Mouse (Mus musculus): ENCODE data around the gene Aacs.
"Not testable (repeated sequence)": the region's sequence is repeated elsewhere in the genome, so short reads cannot be mapped to it uniquely, and the experiment has no call there.

Gene Aacs
- long read RNA-seq, experiment 1, transcript Aacs-201 (18 exons, 3,239 nt): major isoform, 9 of 14 reads
- long read RNA-seq, experiment 1, partial matches to known transcripts: 2 of 14 reads
- long read RNA-seq, experiment 1, other reads (novel, unspliced or antisense): 3 of 14 reads
- long read RNA-seq, experiment 2, transcript Aacs-201 (18 exons, 3,239 nt): major isoform, 5 of 10 reads
- long read RNA-seq, experiment 2, partial matches to known transcripts: 1 of 10 reads
- long read RNA-seq, experiment 2, other reads (novel, unspliced or antisense): 4 of 10 reads

DNA sequence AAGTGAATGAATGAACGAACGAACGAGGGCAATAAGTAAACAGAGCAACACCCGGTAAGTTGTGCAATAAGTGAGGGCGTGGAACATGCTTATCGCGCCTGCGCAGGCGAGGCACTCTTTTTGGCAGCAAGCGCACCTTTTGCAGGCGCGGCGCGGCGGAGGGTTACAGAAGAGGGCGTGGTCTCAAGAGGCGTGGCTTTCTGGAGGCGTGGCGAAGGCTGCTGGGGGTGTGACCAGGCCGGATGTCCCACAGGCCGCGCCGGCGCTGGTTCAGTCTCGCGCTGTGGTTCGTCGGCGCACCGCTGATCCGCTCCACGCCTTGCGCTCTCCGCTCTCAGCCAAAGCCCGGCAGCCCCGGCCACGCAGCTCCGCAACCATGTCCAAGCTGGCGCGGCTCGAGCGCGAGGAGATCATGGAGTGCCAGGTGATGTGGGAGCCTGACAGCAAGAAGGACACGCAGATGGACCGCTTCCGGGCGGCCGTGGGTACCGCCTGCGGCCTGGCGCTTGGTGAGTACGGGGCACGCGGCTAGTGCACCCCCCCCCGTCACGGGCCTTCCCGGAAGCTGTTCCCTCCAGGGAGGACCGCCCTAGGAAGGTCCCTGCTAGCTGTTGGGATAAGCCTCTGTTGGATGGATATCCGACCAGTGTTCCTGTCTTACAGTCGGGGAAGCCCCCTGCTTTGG is at the start of gene Aacs:
Gene Aacs, plus strand, starts transcription at position 214 of the 685 bp plus-strand sequence.
- intact Hi-C loops (cut with DNase I): no loop called here

- intact Hi-C loops (cut with DNase I): no loop called here
These were observed 49.3 kb upstream of the Aacs start for GRCm38 (mm10) chr5:125426343-125426742.

GRCm38 (mm10) chr5:125432324-125432723 is 43.3 kb upstream of the Aacs start:
- intact Hi-C loops (cut with DNase I): not testable (repeated sequence)

DNA sequence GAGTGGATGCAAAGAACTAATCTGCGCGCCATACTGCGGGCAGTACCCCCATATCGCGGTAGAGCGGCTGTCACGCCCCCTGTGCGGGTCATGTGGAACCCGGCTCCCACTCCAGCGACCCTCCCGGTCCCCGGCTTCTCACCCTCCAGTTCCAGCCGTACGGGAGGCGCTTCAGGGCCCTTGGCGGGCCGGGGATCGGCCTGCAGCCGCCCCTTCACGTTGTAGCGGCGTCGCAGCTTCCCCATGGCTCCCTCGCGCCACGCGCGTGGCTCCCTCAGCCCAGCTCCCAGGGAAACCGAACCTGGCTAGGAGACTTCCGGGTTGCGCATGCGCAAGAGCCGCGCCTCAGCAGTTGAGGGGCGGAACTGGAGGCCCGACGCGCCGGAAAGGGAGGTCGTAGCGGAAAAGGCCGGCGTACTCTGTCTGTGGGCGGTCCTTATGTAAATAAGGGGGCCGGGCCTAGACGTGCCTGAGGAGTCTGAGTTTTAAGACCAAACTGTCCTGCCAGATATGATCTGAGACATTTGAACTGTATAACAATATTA is 41.7 kb upstream of the Aacs start, which contains the start of gene Dhx37:
Gene Dhx37, minus strand, starts transcription at position 329 of the 545 bp plus-strand sequence.
- intact Hi-C loops (cut with DNase I): no loop called here

- intact Hi-C loops (cut with DNase I): not testable (repeated sequence)
These were observed 41.3 kb upstream of the Aacs start for GRCm38 (mm10) chr5:125434347-125434746.

- intact Hi-C loops (cut with DNase I): no loop called here
These were observed 34.9 kb upstream of the Aacs start for GRCm38 (mm10) chr5:125440583-125441233.

DNA sequence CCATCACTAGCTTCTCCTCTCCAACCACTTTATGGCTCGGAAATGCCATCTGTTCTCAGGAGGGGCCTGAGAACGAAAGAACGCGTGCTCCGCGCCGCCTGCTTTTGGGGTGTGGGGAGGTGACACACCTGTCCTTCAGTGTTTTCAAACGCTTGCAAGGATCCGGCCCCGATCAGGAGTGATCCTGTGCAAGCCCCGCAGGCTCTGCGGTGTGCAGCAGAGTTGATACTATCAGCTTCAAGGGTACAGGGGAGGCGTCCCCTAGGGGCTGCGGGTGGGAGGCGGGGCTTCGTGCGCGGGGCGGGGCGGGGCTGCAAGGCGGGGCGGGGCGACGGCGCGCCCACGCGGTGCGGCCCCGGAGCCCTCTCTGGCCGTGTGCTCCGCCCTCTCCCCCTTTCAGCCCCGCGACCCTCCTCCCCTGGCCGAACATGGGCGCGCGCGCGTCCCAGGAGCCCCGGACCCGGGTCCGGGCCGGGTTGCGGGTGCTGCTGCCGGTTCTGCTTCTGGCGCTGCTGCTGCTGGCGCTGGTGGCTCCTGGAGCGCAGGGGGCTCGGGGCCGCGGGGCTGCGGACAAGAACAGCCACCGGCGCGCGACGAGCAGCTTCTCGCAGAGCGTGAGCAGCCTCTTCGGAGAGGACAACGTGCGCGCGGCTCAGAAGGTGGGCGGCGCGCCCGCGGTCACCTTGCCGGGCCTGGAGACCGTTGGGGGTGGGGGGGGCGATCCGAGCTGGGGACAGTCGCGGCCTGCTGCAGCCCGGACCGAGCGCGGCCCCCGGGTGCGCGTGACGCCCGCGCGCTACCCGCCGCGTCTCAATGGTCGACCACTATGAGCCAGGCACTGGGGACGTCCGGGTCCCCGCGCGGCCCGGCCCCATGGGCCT is 34.1 kb upstream of the Aacs start, which contains the start of gene Bri3bp:
Gene Bri3bp, plus strand, starts transcription at position 335 of the 881 bp plus-strand sequence.
- intact Hi-C loops (cut with DNase I): no loop called here

DNA sequence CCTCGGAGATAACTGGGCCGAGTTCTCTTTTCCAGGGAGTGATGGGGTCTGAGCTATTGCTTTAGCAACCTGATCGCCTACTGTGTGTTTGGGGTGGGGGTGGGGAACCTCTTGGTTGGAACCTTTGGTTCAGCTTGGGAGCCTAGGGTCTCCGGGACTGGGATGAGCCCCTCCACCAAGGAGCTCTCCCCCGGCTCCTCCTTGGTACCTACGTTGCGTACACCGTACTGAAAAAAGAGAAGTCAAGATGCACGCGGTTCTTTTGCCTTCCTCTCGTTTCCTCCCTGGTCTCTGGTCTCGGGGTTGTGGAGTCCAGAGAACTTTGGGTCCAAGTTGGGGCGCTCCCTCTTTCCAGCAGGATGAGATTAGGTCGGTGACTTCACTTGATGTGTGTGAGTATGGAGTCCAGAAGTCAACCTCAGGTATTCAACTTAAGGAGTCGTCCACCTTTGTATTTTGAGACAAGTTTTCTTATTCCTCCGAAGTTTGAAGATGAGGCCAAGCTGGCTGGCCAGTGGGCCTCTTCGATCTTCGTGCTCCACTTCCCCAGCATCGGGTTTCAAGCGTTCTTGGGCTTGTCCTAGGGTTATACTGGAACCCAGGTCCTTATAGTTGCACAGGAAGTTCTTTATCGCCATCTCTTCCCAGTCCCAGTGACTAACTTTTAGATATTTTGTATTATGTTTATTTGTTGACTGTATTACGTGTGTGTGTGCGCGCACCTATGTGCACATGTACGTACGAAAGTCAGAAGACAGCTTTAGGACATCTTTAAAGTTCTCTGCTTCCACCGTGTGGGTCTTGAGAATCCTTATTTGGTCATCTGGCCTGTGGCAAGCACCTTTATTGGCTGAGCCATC is 33.2 kb upstream of the Aacs start:
- intact Hi-C loops (cut with DNase I): no loop called here

- intact Hi-C loops (cut with DNase I): no loop called here
These were observed 32.3 kb upstream of the Aacs start for GRCm38 (mm10) chr5:125443335-125443734.

DNA sequence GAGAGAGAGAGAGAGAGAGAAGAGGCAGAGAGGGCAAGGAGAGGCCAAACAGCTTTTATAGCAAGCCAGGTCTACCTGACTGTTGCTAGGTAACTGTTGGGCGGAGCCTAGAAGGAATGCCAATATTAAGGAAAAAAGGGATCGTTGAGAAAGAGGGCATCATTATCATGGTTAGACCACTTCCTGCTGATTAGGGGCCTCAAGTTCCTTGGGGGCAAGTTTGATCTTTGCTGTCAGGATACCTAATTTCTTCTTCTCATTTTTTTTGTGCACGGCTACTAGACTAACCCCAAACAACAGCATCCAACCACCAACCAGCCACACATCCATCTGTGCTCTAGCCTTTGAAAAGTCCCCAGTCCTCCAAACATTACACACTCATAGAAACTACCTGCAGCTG is 31.7 kb upstream of the Aacs start:
- intact Hi-C loops (cut with DNase I): no loop called here

DNA sequence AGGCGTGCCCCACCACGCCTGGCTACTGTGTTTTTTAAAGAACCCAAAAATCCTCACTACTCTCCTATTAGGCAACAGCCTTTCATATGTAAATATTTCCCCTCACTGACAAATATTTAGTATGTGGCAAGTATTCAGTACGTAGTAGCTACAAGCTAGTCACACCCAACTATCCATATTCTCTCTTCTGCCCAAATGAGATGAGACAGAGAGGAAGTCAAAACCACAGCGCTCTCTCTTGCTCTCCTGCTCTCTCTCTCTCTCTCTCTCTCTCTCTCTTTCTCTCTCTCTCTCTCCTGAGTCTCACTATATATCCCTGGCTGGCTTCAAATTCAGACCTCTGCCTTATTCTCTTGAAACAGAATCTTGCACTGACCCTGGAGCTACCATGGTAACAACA is 31.1 kb upstream of the Aacs start:
- intact Hi-C loops (cut with DNase I): no loop called here

DNA sequence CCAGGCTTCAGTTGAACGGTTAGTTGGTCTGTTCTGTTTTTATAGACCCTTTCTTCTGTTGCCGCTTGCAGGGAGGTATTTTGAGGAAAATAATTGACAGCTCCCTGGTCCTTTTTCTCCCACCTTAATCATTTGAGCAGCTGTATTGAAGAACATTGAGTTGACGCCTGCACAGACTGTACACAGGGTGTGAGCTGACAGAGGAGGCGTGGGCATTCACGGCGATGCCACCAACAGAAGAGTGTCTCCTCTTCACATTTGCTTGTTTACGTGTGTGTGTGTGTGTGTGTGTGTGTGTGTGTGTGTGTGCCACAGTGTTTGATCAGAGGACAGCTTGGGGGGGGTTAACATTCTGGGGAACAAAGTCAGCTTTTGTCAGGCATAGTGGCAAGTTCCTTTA is 29.3 kb upstream of the Aacs start:
- intact Hi-C loops (cut with DNase I): no loop called here

- intact Hi-C loops (cut with DNase I): no loop called here
These were observed 27.6 kb upstream of the Aacs start for GRCm38 (mm10) chr5:125448026-125448425.

DNA sequence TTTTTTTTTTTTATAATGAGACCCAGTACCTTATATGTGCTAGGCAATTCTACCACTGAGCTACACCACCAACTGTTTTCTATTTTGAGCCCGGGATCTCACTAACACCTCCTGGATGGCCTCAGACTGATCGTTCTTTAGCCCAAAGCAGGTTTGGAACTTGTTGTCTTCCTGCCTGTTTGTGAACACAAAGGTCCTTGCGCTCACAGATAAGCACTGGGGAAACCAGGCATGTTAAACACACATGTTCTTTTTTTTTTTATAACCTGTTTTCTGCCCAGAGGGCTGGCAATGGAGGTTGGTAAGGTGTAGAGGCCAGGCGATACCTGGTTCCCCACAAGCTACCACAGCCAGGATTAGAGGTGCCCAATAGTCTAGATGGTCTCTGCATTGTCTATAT is 27.0 kb upstream of the Aacs start:
- intact Hi-C loops (cut with DNase I): no loop called here

- intact Hi-C loops (cut with DNase I): no loop called here
These were observed 26.3 kb upstream of the Aacs start for GRCm38 (mm10) chr5:125449306-125449705.

GRCm38 (mm10) chr5:125452573-125452972 is 23.0 kb upstream of the Aacs start:
- intact Hi-C loops (cut with DNase I): no loop called here

GRCm38 (mm10) chr5:125456100-125456499 is 19.5 kb upstream of the Aacs start:
- intact Hi-C loops (cut with DNase I): no loop called here

DNA sequence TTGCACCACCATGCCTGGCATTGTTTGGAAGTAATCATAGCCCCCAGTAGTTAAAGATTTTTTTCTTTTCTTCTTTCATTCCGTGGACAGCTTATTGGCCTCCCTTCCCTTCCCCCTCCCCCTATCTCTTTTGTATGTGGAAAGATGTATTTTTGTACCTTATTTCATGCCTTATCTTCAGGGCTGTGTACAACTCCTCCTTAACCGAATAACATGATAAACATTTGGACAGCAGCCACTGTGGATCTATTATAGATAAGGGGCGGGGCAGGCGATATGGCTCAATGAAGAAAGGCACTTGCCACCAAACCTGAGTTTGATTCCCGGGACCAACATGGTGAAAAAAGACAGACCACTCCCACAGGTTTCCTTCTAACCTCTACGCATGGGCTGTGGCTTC is 18.1 kb upstream of the Aacs start:
- intact Hi-C loops (cut with DNase I): no loop called here

- intact Hi-C loops (cut with DNase I): loop anchor here (5.0 kb wide), 1 partner anchor 78 kb away; no protein-coding TSS in a partner anchor
These were observed 15.0 kb upstream of the Aacs start for GRCm38 (mm10) chr5:125460574-125460973.
